Mouse (Mus musculus): ENCODE data around the gene Slit3. TPM values are rescaled to one million over a fixed set of nuclear protein-coding genes. Genes with fewer than 3 reads are reported as not detected.

Slit3 gene
- total and polyA plus RNA-seq, 3 experiments: not detected

- Histone ChIP-seq H3K27ac (ENCODE audit: control insufficient read depth, low read depth, low read length) (no peak overlapping the region), H3K27me3 (ENCODE audit: control insufficient read depth in 1 of 2, insufficient read depth in 2 of 2, low read length in 2 of 2) (no peaks in the 10 kb centered on the region), H3K9me3 (replicated peaks; ENCODE audit: insufficient read depth, low read length) (no peaks in the 10 kb centered on the region), H3K36me3 (ENCODE audit: control insufficient read depth in 1 of 2, insufficient read depth in 2 of 2, low read length in 2 of 2) (no peaks in the 10 kb centered on the region), H3K79me2 (ENCODE audit: control insufficient read depth, insufficient read depth, low read length, poor library complexity) (no peaks in the 10 kb centered on the region), H3K9ac (ENCODE audit: control insufficient read depth, low read depth, low read length, poor library complexity, severe bottlenecking) (no peak overlapping the region), H3K4me1 (ENCODE audit: control insufficient read depth in 1 of 2, insufficient read depth in 2 of 2, low read length in 2 of 2) (no peaks in the 10 kb centered on the region), H3K4me3 (ENCODE audit: control insufficient read depth in 1 of 2, insufficient read depth in 1 of 2, low read depth in 2 of 2, low read length in 2 of 2) (no peak overlapping the region)
- TF ChIP-seq SIN3A (IDR thresholded peaks at IDR 0.05; ENCODE audit: low read length) (no peak), NELFE (IDR thresholded peaks at IDR 0.05; ENCODE audit: low read depth, low read length) (no peak), MAX (IDR thresholded peaks at IDR 0.05; ENCODE audit: low read length) (no peak), MXI1 (IDR thresholded peaks at IDR 0.05; ENCODE audit: low read depth, low read length) (no peak), RCOR1 (IDR thresholded peaks at IDR 0.05; ENCODE audit: low read depth, low read length) (no peak), NRF1 (IDR thresholded peaks at IDR 0.05; ENCODE audit: insufficient read depth, low read depth, low read length, poor library complexity, severe bottlenecking) (no peak), RAD21 (IDR thresholded peaks at IDR 0.05; ENCODE audit: low read depth, low read length) (no peak), ELF1 (IDR thresholded peaks at IDR 0.05; ENCODE audit: low read depth, low read length) (no peak), ZKSCAN1 (IDR thresholded peaks at IDR 0.05; ENCODE audit: low read depth, low read length) (no peak), HCFC1 (IDR thresholded peaks at IDR 0.05; ENCODE audit: low read depth, low read length) (no peak), MAZ (IDR thresholded peaks at IDR 0.05; ENCODE audit: low read depth, low read length) (no peak), USF1 (IDR thresholded peaks at IDR 0.05; ENCODE audit: low read depth, low read length) (no peak), BHLHE40 (IDR thresholded peaks at IDR 0.05; ENCODE audit: borderline replicate concordance, low read depth, low read length) (no peak), GATA1 (IDR thresholded peaks at IDR 0.05; ENCODE audit: low read depth, low read length) (no peak)
- no peak for DNase-seq (ENCODE audit: low read depth, low spot score)
Measured at GRCm38 (mm10) chr11:35083049-35083448, 38.0 kb upstream of the Slit3 start.

- DNase-seq (ENCODE audit: low read depth, low spot score): no peak
- Histone ChIP-seq H3K9ac (ENCODE audit: control insufficient read depth, low read depth, low read length, poor library complexity, severe bottlenecking) (no peak overlapping the region), H3K4me3 (ENCODE audit: control insufficient read depth in 1 of 2, insufficient read depth in 1 of 2, low read depth in 2 of 2, low read length in 2 of 2) (no peak overlapping the region), H3K79me2 (ENCODE audit: control insufficient read depth, insufficient read depth, low read length, poor library complexity) (no peaks in the 10 kb centered on the region), H3K36me3 (ENCODE audit: control insufficient read depth in 1 of 2, insufficient read depth in 2 of 2, low read length in 2 of 2) (no peaks in the 10 kb centered on the region), H3K27me3 (ENCODE audit: control insufficient read depth in 1 of 2, insufficient read depth in 2 of 2, low read length in 2 of 2) (no peaks in the 10 kb centered on the region), H3K27ac (ENCODE audit: control insufficient read depth, low read depth, low read length) (no peak overlapping the region), H3K9me3 (replicated peaks; ENCODE audit: insufficient read depth, low read length) (no peaks in the 10 kb centered on the region), H3K4me1 (ENCODE audit: control insufficient read depth in 1 of 2, insufficient read depth in 2 of 2, low read length in 2 of 2) (no peaks in the 10 kb centered on the region)
- no peak for TF ChIP-seq GATA1 (IDR thresholded peaks at IDR 0.05; ENCODE audit: low read depth, low read length)
- no peak for TF ChIP-seq TCF12 (IDR thresholded peaks at IDR 0.05; ENCODE audit: low read depth, low read length)
- TF ChIP-seq NELFE (IDR thresholded peaks at IDR 0.05; ENCODE audit: low read depth, low read length): no peak
- no peak for TF ChIP-seq ZMIZ1 (IDR thresholded peaks at IDR 0.05; ENCODE audit: low read depth, low read length)
- TF ChIP-seq RAD21 (IDR thresholded peaks at IDR 0.05; ENCODE audit: low read depth, low read length): no peak
Measured at GRCm38 (mm10) chr11:35085351-35085750, 35.7 kb upstream of the Slit3 start.

Measured in MEL (cell line).